8 mouse cellular contexts compared by ENCODE assay signal in genomic region chr7:4900523-4900851, GRCm38 (mm10). TPM values are rescaled to one million over a fixed set of nuclear protein-coding genes. Genes with fewer than 3 reads are reported as not detected.
DNase-seq lines count a peak whose midpoint lies in the region; ATAC-seq and TF ChIP-seq lines count a peak whose summit lies in the region.

No protein-coding gene starts in this region.

- H3K4me2 ChIP-seq in forebrain, embryonic 11.5 days (ENCODE audit: low read depth, low read length, severe bottlenecking) = no peak overlapping the region
- peak overlapping the region; percentile 72 for H3K4me2 ChIP-seq in liver, embryonic 13.5 days
- peak overlapping the region; percentile 52 for H3K4me2 ChIP-seq in stomach, embryonic 15.5 days

- no peak overlapping the region for H3K27ac ChIP-seq in forebrain, embryonic 10.5 days
- no peak overlapping the region for H3K27ac ChIP-seq in forebrain, embryonic 11.5 days (ENCODE audit: low read depth, low read length)
- no peak overlapping the region for H3K27ac ChIP-seq in spleen, adult 2 months (ENCODE audit: insufficient read depth, low read length)
- H3K27ac ChIP-seq in liver, embryonic 13.5 days = peak overlapping the region; percentile 64
- H3K27ac ChIP-seq in stomach, embryonic 15.5 days = no peak overlapping the region

- peaks cover 37% of the 10 kb centered on the region for H3K27me3 ChIP-seq in forebrain, embryonic 10.5 days (ENCODE audit: poor library complexity, severe bottlenecking)
- H3K27me3 ChIP-seq in forebrain, embryonic 11.5 days (ENCODE audit: control insufficient read depth, insufficient read depth, low read length) = peaks cover 7% of the 10 kb centered on the region; the same call in 1 of the 2 replicates
- H3K27me3 ChIP-seq in spleen, adult 2 months (ENCODE audit: control insufficient read depth, insufficient read depth, low read length) = no peaks in the 10 kb centered on the region; the same call in 1 of the 2 replicates
- H3K27me3 ChIP-seq in liver, embryonic 13.5 days = no peaks in the 10 kb centered on the region
- H3K27me3 ChIP-seq in stomach, embryonic 15.5 days (replicated peaks) = no peaks in the 10 kb centered on the region

- peaks cover 23% of the 10 kb centered on the region for H3K4me1 ChIP-seq in forebrain, embryonic 10.5 days
- H3K4me1 ChIP-seq in forebrain, embryonic 11.5 days (replicated peaks; ENCODE audit: control insufficient read depth, insufficient read depth, low read length) = 0 out of 2 replicates have a peak, but pooled peaks cover 2% of the 10 kb centered on the region
- H3K4me1 ChIP-seq in spleen, adult 2 months (ENCODE audit: control insufficient read depth, insufficient read depth, insufficient read length) = no peaks in the 10 kb centered on the region
- peaks cover 22% of the 10 kb centered on the region for H3K4me1 ChIP-seq in liver, embryonic 13.5 days (replicated peaks)
- peaks cover 5% of the 10 kb centered on the region; the same call in 1 of the 2 replicates for H3K4me1 ChIP-seq in stomach, embryonic 15.5 days

- DNase-seq in forebrain, embryonic 10.5 days (ENCODE audit: extremely low spot score, low spot score) = no peak
- no peak for DNase-seq in forebrain, embryonic 11.5 days (ENCODE audit: low spot score)
- DNase-seq in spleen, adult 2 months (ENCODE audit: low read depth in 1 of 2, low spot score in 2 of 2) = no peak
- DNase-seq in spleen, postnatal 36 days (ENCODE audit: low spot score in 2 of 2) = no peak
- DNase-seq in liver, embryonic 13.5 days = no peak
- no peak for DNase-seq in cerebellum, adult 11-12 months
- DNase-seq in ovary, postnatal 10 days (ENCODE audit: low spot score) = no peak

- 17% methylated on average over 11 of the region's 11 CpGs for WGBS in forebrain, embryonic 10.5 days
- WGBS in forebrain, embryonic 11.5 days = 15% methylated on average over 11 of the region's 11 CpGs
- WGBS in spleen, adult 2 months = 28% methylated on average over 11 of the region's 11 CpGs
- 15% methylated on average over 11 of the region's 11 CpGs for WGBS in liver, embryonic 13.5 days (ENCODE audit: insufficient replicate concordance)
- 25% methylated on average over 11 of the region's 11 CpGs for WGBS in stomach, embryonic 15.5 days

- H3K9ac ChIP-seq in forebrain, embryonic 11.5 days (ENCODE audit: low read length) = no peak overlapping the region
- H3K9ac ChIP-seq in liver, embryonic 13.5 days = peak overlapping the region; percentile 64
- no peak overlapping the region for H3K9ac ChIP-seq in stomach, embryonic 15.5 days

- H3K4me3 ChIP-seq in forebrain, embryonic 10.5 days = peak overlapping the region; percentile 39
- H3K4me3 ChIP-seq in forebrain, embryonic 11.5 days (ENCODE audit: low read depth, low read length) = no peak overlapping the region
- H3K4me3 ChIP-seq in spleen, adult 2 months (ENCODE audit: extremely low read depth, insufficient read depth, insufficient read length) = peak overlapping the region; percentile 10; the same call in 1 of the 2 replicates
- H3K4me3 ChIP-seq in liver, embryonic 13.5 days (replicated peaks) = peak overlapping the region; percentile 50
- peak overlapping the region; percentile 30; the same call in 1 of the 2 replicates for H3K4me3 ChIP-seq in stomach, embryonic 15.5 days (replicated peaks)

- no peaks in the 10 kb centered on the region for H3K36me3 ChIP-seq in forebrain, embryonic 10.5 days (replicated peaks)
- no peaks in the 10 kb centered on the region for H3K36me3 ChIP-seq in forebrain, embryonic 11.5 days (ENCODE audit: control insufficient read depth, insufficient read depth, low read length)
- no peaks in the 10 kb centered on the region for H3K36me3 ChIP-seq in spleen, adult 2 months (ENCODE audit: control insufficient read depth, insufficient read depth, low read length)
- H3K36me3 ChIP-seq in liver, embryonic 13.5 days = no peaks in the 10 kb centered on the region
- H3K36me3 ChIP-seq in stomach, embryonic 15.5 days = no peaks in the 10 kb centered on the region

- no peak for TF ChIP-seq POLR2A in spleen, adult 2 months (IDR thresholded peaks at IDR 0.05; ENCODE audit: low read depth, low read length)

- no peak for TF ChIP-seq CTCF in spleen, adult 2 months (IDR thresholded peaks at IDR 0.05; ENCODE audit: extremely low read depth, insufficient read depth, insufficient read length, insufficient replicate concordance)

- H3K9me3 ChIP-seq in forebrain, embryonic 10.5 days = peaks cover 9% of the 10 kb centered on the region
- peaks cover 4% of the 10 kb centered on the region for H3K9me3 ChIP-seq in forebrain, embryonic 11.5 days (ENCODE audit: control insufficient read depth, low read length)
- 0 out of 2 replicates have a peak, but pooled peaks cover 2% of the 10 kb centered on the region for H3K9me3 ChIP-seq in liver, embryonic 13.5 days (replicated peaks)
- H3K9me3 ChIP-seq in stomach, embryonic 15.5 days = no peaks in the 10 kb centered on the region

- no peak for ATAC-seq in forebrain, embryonic 11.5 days (replicated peaks; ENCODE audit: low FRiP score)
- peak; percentile 51; the same call in 1 of the 2 replicates for ATAC-seq in liver, embryonic 13.5 days (ENCODE audit: low read depth)
- no peak for ATAC-seq in stomach, embryonic 15.5 days (ENCODE audit: insufficient read depth, low FRiP score, low read depth)

RNA-seq across cellular contexts. Expression of gene Gm36210, which starts 5.8 kb away (rescaled TPM):
- 0.12 and 0.22 TPM in 2 replicates for polyA plus RNA-seq in forebrain, embryonic 10.5 days (2016; fragmentation: Nextera tagmentation; extraction: Ambion mirVana)
- polyA plus RNA-seq in forebrain, embryonic 11.5 days (2014; fragmentation: Nextera tagmentation; extraction: Ambion mirVana) = 0.56 and 0.59 TPM in 2 replicates
- polyA plus RNA-seq in spleen, adult 2 months (2012; rRNA removed) = 0.08 TPM in 1 of 2 replicates, not detected in the other
- polyA plus RNA-seq in liver, embryonic 13.5 days (2015; fragmentation: Nextera tagmentation; extraction: Ambion mirVana) = 0.07 TPM in 1 of 2 replicates, not detected in the other
- polyA plus RNA-seq in stomach, embryonic 15.5 days (2015; fragmentation: Nextera tagmentation; extraction: Ambion mirVana) = not detected in 2 replicates

RNA-seq across cellular contexts. Expression of gene Zfp628, which starts 14.5 kb away (rescaled TPM):
- 4.1 and 4.2 TPM in 2 replicates for polyA plus RNA-seq in forebrain, embryonic 10.5 days (2016; fragmentation: Nextera tagmentation; extraction: Ambion mirVana)
- 4.8 and 5.0 TPM in 2 replicates for polyA plus RNA-seq in forebrain, embryonic 11.5 days (2014; fragmentation: Nextera tagmentation; extraction: Ambion mirVana)
- 19.2 and 26.9 TPM in 2 replicates for polyA plus RNA-seq in spleen, adult 2 months (2012; rRNA removed)
- polyA plus RNA-seq in liver, embryonic 13.5 days (2015; fragmentation: Nextera tagmentation; extraction: Ambion mirVana) = 1.4 and 1.6 TPM in 2 replicates
- 3.3 TPM in 2 replicates for polyA plus RNA-seq in stomach, embryonic 15.5 days (2015; fragmentation: Nextera tagmentation; extraction: Ambion mirVana)

RNA-seq across cellular contexts. Expression of gene Nat14, which starts 21.3 kb away (rescaled TPM):
- 8.1 and 8.3 TPM in 2 replicates for polyA plus RNA-seq in forebrain, embryonic 10.5 days (2016; fragmentation: Nextera tagmentation; extraction: Ambion mirVana)
- polyA plus RNA-seq in forebrain, embryonic 11.5 days (2014; fragmentation: Nextera tagmentation; extraction: Ambion mirVana) = 10.8 and 12.6 TPM in 2 replicates
- 2.8 and 3.2 TPM in 2 replicates for polyA plus RNA-seq in spleen, adult 2 months (2012; rRNA removed)
- 0.57 and 0.67 TPM in 2 replicates for polyA plus RNA-seq in liver, embryonic 13.5 days (2015; fragmentation: Nextera tagmentation; extraction: Ambion mirVana)
- 4.3 and 4.5 TPM in 2 replicates for polyA plus RNA-seq in stomach, embryonic 15.5 days (2015; fragmentation: Nextera tagmentation; extraction: Ambion mirVana)

RNA-seq across cellular contexts. Expression of gene Isoc2a, which starts 23.5 kb away (rescaled TPM):
- 0.73 and 1.0 TPM in 2 replicates for polyA plus RNA-seq in forebrain, embryonic 10.5 days (2016; fragmentation: Nextera tagmentation; extraction: Ambion mirVana)
- polyA plus RNA-seq in forebrain, embryonic 11.5 days (2014; fragmentation: Nextera tagmentation; extraction: Ambion mirVana) = 0.69 and 0.75 TPM in 2 replicates
- polyA plus RNA-seq in spleen, adult 2 months (2012; rRNA removed) = 14.5 and 15.3 TPM in 2 replicates
- polyA plus RNA-seq in liver, embryonic 13.5 days (2015; fragmentation: Nextera tagmentation; extraction: Ambion mirVana) = 0.45 and 0.52 TPM in 2 replicates
- 1.1 and 1.3 TPM in 2 replicates for polyA plus RNA-seq in stomach, embryonic 15.5 days (2015; fragmentation: Nextera tagmentation; extraction: Ambion mirVana)

RNA-seq across cellular contexts. Expression of gene Ssc5d, which starts 25.1 kb away (rescaled TPM):
- polyA plus RNA-seq in forebrain, embryonic 10.5 days (2016; fragmentation: Nextera tagmentation; extraction: Ambion mirVana) = 1.2 and 1.3 TPM in 2 replicates
- polyA plus RNA-seq in forebrain, embryonic 11.5 days (2014; fragmentation: Nextera tagmentation; extraction: Ambion mirVana) = 0.79 and 0.91 TPM in 2 replicates
- polyA plus RNA-seq in spleen, adult 2 months (2012; rRNA removed) = 1.7 and 1.8 TPM in 2 replicates
- 0.03 and 0.09 TPM in 2 replicates for polyA plus RNA-seq in liver, embryonic 13.5 days (2015; fragmentation: Nextera tagmentation; extraction: Ambion mirVana)
- 2.1 and 3.5 TPM in 2 replicates for polyA plus RNA-seq in stomach, embryonic 15.5 days (2015; fragmentation: Nextera tagmentation; extraction: Ambion mirVana)
